In genomic region chr6:37901791-37902190, GRCm38 (mm10) we compare ENCODE assay signal across 18 mouse cellular contexts. TPM values are rescaled to one million over a fixed set of nuclear protein-coding genes. Genes with fewer than 3 reads are reported as not detected.
DNase-seq lines count a peak whose midpoint lies in the region; TF ChIP-seq lines count a peak whose summit lies in the region.
"Had no signal": no experiment of that assay in that cellular context is flagged by ENCODE, and none has a peak within 500 bp of the region (broad histone marks: within the 10 kb centered on the region; RNA-seq: fewer than 3 reads in every experiment).

No protein-coding gene starts in this region.

- H3K27me3 ChIP-seq in testis, adult 2 months (ENCODE audit: control insufficient read depth, insufficient read depth, low read length), result no peaks in the 10 kb centered on the region
- H3K27me3 ChIP-seq: embryonic facial prominence, embryonic 12.5 days; forebrain, embryonic 13.5 days; forebrain, embryonic 15.5 days had no signal

- peak overlapping the region; percentile 82 for H3K4me3 ChIP-seq in testis, adult 2 months (ENCODE audit: control insufficient read depth, low read depth, low read length)
- H3K4me3 ChIP-seq: embryonic facial prominence, embryonic 10.5 days; embryonic facial prominence, embryonic 12.5 days; forebrain, embryonic 13.5 days; forebrain, embryonic 15.5 days had no signal

- H3K36me3 ChIP-seq in testis, adult 2 months (ENCODE audit: control insufficient read depth, insufficient read depth, low read length), result peaks cover 2% of the 10 kb centered on the region; the same call in 1 of the 2 replicates

- H3K27ac ChIP-seq in testis, adult 2 months (ENCODE audit: control insufficient read depth, insufficient read depth, low read depth, low read length), result no peak overlapping the region; the same call in 1 of the 2 replicates
- H3K27ac ChIP-seq: embryonic facial prominence, embryonic 10.5 days; embryonic facial prominence, embryonic 12.5 days; forebrain, embryonic 13.5 days; forebrain, embryonic 15.5 days had no signal

- no peaks in the 10 kb centered on the region; the same call in 1 of the 2 replicates for H3K4me1 ChIP-seq in testis, adult 2 months (ENCODE audit: control insufficient read depth, insufficient read depth, low read length)
- H3K4me1 ChIP-seq: embryonic facial prominence, embryonic 10.5 days; embryonic facial prominence, embryonic 12.5 days; forebrain, embryonic 13.5 days; forebrain, embryonic 15.5 days had no signal

- DNase-seq in kidney, adult 9 months, result peak; percentile 61
- DNase-seq in kidney, adult 8-10 months, result no peak
- DNase-seq in testis, postnatal 14 days (ENCODE audit: low spot score), result no peak
- DNase-seq in spleen, postnatal 14 days (ENCODE audit: low spot score in 2 of 2), result no peak
- DNase-seq: adrenal gland, adult 8-10 months; adrenal gland, postnatal 14 days; adrenal gland, postnatal 36 days; cerebellum, adult 11-12 months; cerebellum, adult 2 months; cerebellum, adult 9-10 months; cerebellum, postnatal 10 days; cerebellum, postnatal 25 days; forebrain, postnatal 0 days had no signal

- TF ChIP-seq CTCF in testis, adult 2 months (IDR thresholded peaks at IDR 0.05; ENCODE audit: control insufficient read depth, insufficient read depth, insufficient replicate concordance, low read depth, low read length), result no peak

- no peak for TF ChIP-seq POLR2A in testis, adult 2 months (IDR thresholded peaks at IDR 0.05; ENCODE audit: control insufficient read depth, low read depth, low read length)

RNA-seq across cellular contexts. Expression of gene Trim24, which starts 31.2 kb away (rescaled TPM):
- polyA plus RNA-seq in testis, adult 2 months (2012; rRNA removed), result 74.9 and 82.5 TPM in 2 replicates
